Mouse (Mus musculus) G1E (cell line): ENCODE results near the gene Pam. TPM values are rescaled to one million over a fixed set of nuclear protein-coding genes. Genes with fewer than 3 reads are reported as not detected.

Experiments used
- ATAC-seq: 2 replicates; pipeline ENCODE4 v1.8.0; 2016; ENCODE audit warnings: mild to moderate bottlenecking; ENCODE audit not compliant: insufficient number of reproducible peaks, poor library complexity, low FRiP score, severe bottlenecking; ENCODE audit errors: extremely low read depth
- DNase-seq: peaks from one replicate; pipeline ENCODE4 v3.0.0; 2012; ENCODE audit warnings: low spot score
- H3K27me3 ChIP-seq: 2 replicates; pipeline ENCODE4 v1.6.1; 2012; ENCODE audit warnings: mild to moderate bottlenecking, low read length, inconsistent platforms; ENCODE audit not compliant: insufficient read depth
- H3K36me3 ChIP-seq: replicated peaks from 2 replicates; pipeline ENCODE3; 2012; ENCODE audit warnings: mild to moderate bottlenecking, inconsistent platforms
- H3K4me1 ChIP-seq: 2 replicates; pipeline ENCODE4 v1.6.1; 2012; ENCODE audit warnings: low read depth, low read length, inconsistent platforms, mixed read lengths; ENCODE audit not compliant: insufficient read depth
- H3K4me3 ChIP-seq: 2 replicates; pipeline ENCODE4 v1.5.1; 2012; ENCODE audit warnings: low read depth, mild to moderate bottlenecking, inconsistent platforms, low read length, moderate library complexity, mixed read lengths
- H3K9me3 ChIP-seq: replicated peaks from 2 replicates; pipeline ENCODE4 v1.6.1; 2012; ENCODE audit warnings: inconsistent platforms
- CTCF ChIP-seq: IDR thresholded peaks from 2 replicates; pipeline ENCODE4 v1.5.1; 2012; ENCODE audit warnings: low read depth, low read length, inconsistent platforms, mixed read lengths
- GATA1 ChIP-seq: IDR thresholded peaks from 2 replicates; pipeline ENCODE4 v1.6.1; 2012; ENCODE audit warnings: borderline replicate concordance, low read length, inconsistent platforms, mixed read lengths
- GATA2 ChIP-seq: IDR thresholded peaks from 2 replicates; pipeline ENCODE4 v1.6.1; 2012; ENCODE audit warnings: low read depth, low read length, inconsistent platforms, borderline replicate concordance
- POLR2AphosphoS5 ChIP-seq: IDR thresholded peaks from 2 replicates; pipeline ENCODE4 v1.6.1; 2012; ENCODE audit warnings: low read depth, low read length, inconsistent platforms; ENCODE audit not compliant: insufficient replicate concordance
- TAL1 ChIP-seq: conservative IDR thresholded peaks from 2 replicates; pipeline ENCODE4 v1.6.1; 2012; ENCODE audit warnings: low read depth, low read length, inconsistent platforms, mixed read lengths
- polyA plus RNA-seq: library from polyadenylated mRNA; stranded (reverse); fragments of >175 nt; gene quantifications from 2 replicates; pipeline ENCODE4 v1.2.3, GENCODE M21; 2012
- total RNA-seq, 2 experiments: library from RNA; stranded (forward) in 1 of 2; stranded (reverse) in 1 of 2; fragments of 200-1000 nt in 1 of 2; fragments of >200 nt in 1 of 2; fragmentation: Nextera tagmentation in 1 of 2; gene quantifications; 2 replicates each; pipeline ENCODE4 v1.2.3; 2014 to 2017

The Pam gene
- total and polyA plus RNA-seq, 3 experiments, result 0.60 TPM; not detected in 2

- TF ChIP-seq GATA1 (no peak), TAL1 (no peak), GATA2 (no peak), POLR2AphosphoS5 (no peak), CTCF (no peak)
- ATAC-seq, result no peak
- no peak overlapping the region for H3K4me3 ChIP-seq
- no peaks in the 10 kb centered on the region for H3K27me3 ChIP-seq
- no peaks in the 10 kb centered on the region for H3K4me1 ChIP-seq
- peaks cover 25% of the 10 kb centered on the region for H3K9me3 ChIP-seq
- no peak for DNase-seq
- H3K36me3 ChIP-seq, result no peaks in the 10 kb centered on the region
Measured at GRCm38 (mm10) chr1:97947100-97947499, 148.3 kb downstream of the Pam start.

- DNase-seq (no peak), ATAC-seq (no peak)
- H3K9me3 ChIP-seq, result peaks cover 30% of the 10 kb centered on the region
- no peaks in the 10 kb centered on the region for H3K4me1 ChIP-seq
- no peaks in the 10 kb centered on the region for H3K27me3 ChIP-seq
- TF ChIP-seq CTCF (no peak), GATA2 (no peak)
- no peak overlapping the region for H3K4me3 ChIP-seq
- no peaks in the 10 kb centered on the region for H3K36me3 ChIP-seq
Measured at GRCm38 (mm10) chr1:97943908-97944608, 151.4 kb downstream of the Pam start.

GRCm38 (mm10) chr1:97943402-97943801 lies 152.0 kb downstream of the Pam start:
- no peaks in the 10 kb centered on the region for H3K27me3 ChIP-seq
- TF ChIP-seq CTCF, result no peak
- no peak for TF ChIP-seq GATA2
- TF ChIP-seq POLR2AphosphoS5, result no peak
- TF ChIP-seq TAL1, result no peak
- no peak for TF ChIP-seq GATA1
- no peaks in the 10 kb centered on the region for H3K36me3 ChIP-seq
- no peaks in the 10 kb centered on the region for H3K4me1 ChIP-seq
- no peak for DNase-seq
- no peak overlapping the region for H3K4me3 ChIP-seq
- no peak for ATAC-seq
- H3K9me3 ChIP-seq, result peaks cover 29% of the 10 kb centered on the region

- no peak for DNase-seq
- H3K4me1 ChIP-seq, result no peaks in the 10 kb centered on the region
- no peaks in the 10 kb centered on the region for H3K36me3 ChIP-seq
- H3K9me3 ChIP-seq, result peaks cover 27% of the 10 kb centered on the region
- no peak overlapping the region for H3K4me3 ChIP-seq
- H3K27me3 ChIP-seq, result no peaks in the 10 kb centered on the region
- TF ChIP-seq GATA1 (no peak), CTCF (no peak), GATA2 (no peak), TAL1 (no peak), POLR2AphosphoS5 (no peak)
- ATAC-seq, result no peak
Measured at GRCm38 (mm10) chr1:97942966-97943365, 152.5 kb downstream of the Pam start.

- Histone ChIP-seq H3K4me3 (no peak overlapping the region), H3K36me3 (no peaks in the 10 kb centered on the region), H3K9me3 (peaks cover 15% of the 10 kb centered on the region), H3K27me3 (no peaks in the 10 kb centered on the region), H3K4me1 (no peaks in the 10 kb centered on the region)
- ATAC-seq, result no peak
- no peak for DNase-seq
- TF ChIP-seq GATA2 (no peak), GATA1 (no peak), CTCF (no peak), POLR2AphosphoS5 (no peak), TAL1 (no peak)
Measured at GRCm38 (mm10) chr1:97938586-97938985, 156.9 kb downstream of the Pam start.

- TF ChIP-seq TAL1 (no peak), GATA2 (no peak), CTCF (no peak), POLR2AphosphoS5 (no peak), GATA1 (no peak)
- H3K4me1 ChIP-seq, result no peaks in the 10 kb centered on the region
- H3K4me3 ChIP-seq, result no peak overlapping the region
- DNase-seq, result no peak
- no peaks in the 10 kb centered on the region for H3K27me3 ChIP-seq
- ATAC-seq, result no peak
- H3K36me3 ChIP-seq, result no peaks in the 10 kb centered on the region
- H3K9me3 ChIP-seq, result peaks cover 13% of the 10 kb centered on the region
Measured at GRCm38 (mm10) chr1:97938053-97938452, 157.4 kb downstream of the Pam start.

GRCm38 (mm10) chr1:97934940-97935339 lies 160.5 kb downstream of the Pam start:
- no peak for TF ChIP-seq CTCF
- no peak for TF ChIP-seq GATA2
- no peak for TF ChIP-seq TAL1
- no peak for TF ChIP-seq POLR2AphosphoS5
- TF ChIP-seq GATA1, result no peak
- Histone ChIP-seq H3K9me3 (peaks cover 10% of the 10 kb centered on the region), H3K36me3 (no peaks in the 10 kb centered on the region), H3K4me1 (no peaks in the 10 kb centered on the region), H3K27me3 (no peaks in the 10 kb centered on the region), H3K4me3 (no peak overlapping the region)
- no peak for ATAC-seq
- no peak for DNase-seq
